Mouse (Mus musculus) heart, embryonic 11.5 days (tissue): ENCODE data around the gene B3galt5. TPM values are rescaled to one million over a fixed set of nuclear protein-coding genes. Genes with fewer than 3 reads are reported as not detected.

Experiments used
- ATAC-seq: fragments of 200-750 bp; cut with Nextera tagmentation; replicated peaks from 2 replicates; pipeline ENCODE4 v1.8.0; 2017; ENCODE audit warnings: moderate library complexity; ENCODE audit not compliant: insufficient number of reproducible peaks, low FRiP score, low TSS enrichment
- H3K27ac ChIP-seq: fragments of 300-500 bp; sonication (generic); 2 replicates; pipeline ENCODE4 v1.5.1; 2014; ENCODE audit warnings: mild to moderate bottlenecking, low read depth, low read length
- H3K27me3 ChIP-seq: fragments of 300-500 bp; sonication (generic); 2 replicates; pipeline ENCODE4 v1.6.1; 2014; ENCODE audit warnings: mild to moderate bottlenecking, low read length, mixed read lengths; ENCODE audit not compliant: control insufficient read depth, insufficient read depth
- H3K36me3 ChIP-seq: fragments of 300-500 bp; sonication (generic); 2 replicates; pipeline ENCODE4 v1.6.1; 2014; ENCODE audit warnings: mild to moderate bottlenecking, low read length, moderate library complexity, mixed read lengths; ENCODE audit not compliant: control insufficient read depth, insufficient read depth
- H3K4me1 ChIP-seq: fragments of 300-500 bp; sonication (generic); 2 replicates; pipeline ENCODE4 v1.6.1; 2014; ENCODE audit warnings: low read length; ENCODE audit not compliant: control insufficient read depth, insufficient read depth
- H3K4me2 ChIP-seq: fragments of 300-500 bp; sonication (generic); 2 replicates; pipeline ENCODE4 v1.6.1; 2014; ENCODE audit warnings: mild to moderate bottlenecking, moderate library complexity
- H3K4me3 ChIP-seq: fragments of 300-500 bp; sonication (generic); 2 replicates; pipeline ENCODE4 v1.5.1; 2014; ENCODE audit warnings: low read depth, low read length
- H3K9ac ChIP-seq: fragments of 300-500 bp; sonication (generic); 2 replicates; pipeline ENCODE4 v1.6.1; 2014; ENCODE audit warnings: mild to moderate bottlenecking, low read depth, low read length, moderate library complexity
- H3K9me3 ChIP-seq: fragments of 300-500 bp; sonication (generic); replicated peaks from 2 replicates; pipeline ENCODE4 v1.6.1; 2016; ENCODE audit warnings: low read length; ENCODE audit not compliant: control insufficient read depth
- WGBS: fragments of 180-500 bp; shearing (Covaris S2); extraction: QIAGEN DNeasy Blood & Tissue Kit; methylation state at CpG from one replicate; pipeline ENCODE4 v1.1.7; 2014; ENCODE audit not compliant: insufficient replicate concordance; 5-methylcytosine and 5-hydroxymethylcytosine counted together
- polyA plus RNA-seq: library from polyadenylated mRNA; unstranded; fragments of >200 nt; fragmentation: Nextera tagmentation; extraction: Ambion mirVana; gene quantifications from 2 replicates; pipeline ENCODE4 v1.2.1, GENCODE M21; 2014

Gene B3galt5
- polyA plus RNA-seq, 1 experiment from 2014 or later = 0.03 TPM

DNA sequence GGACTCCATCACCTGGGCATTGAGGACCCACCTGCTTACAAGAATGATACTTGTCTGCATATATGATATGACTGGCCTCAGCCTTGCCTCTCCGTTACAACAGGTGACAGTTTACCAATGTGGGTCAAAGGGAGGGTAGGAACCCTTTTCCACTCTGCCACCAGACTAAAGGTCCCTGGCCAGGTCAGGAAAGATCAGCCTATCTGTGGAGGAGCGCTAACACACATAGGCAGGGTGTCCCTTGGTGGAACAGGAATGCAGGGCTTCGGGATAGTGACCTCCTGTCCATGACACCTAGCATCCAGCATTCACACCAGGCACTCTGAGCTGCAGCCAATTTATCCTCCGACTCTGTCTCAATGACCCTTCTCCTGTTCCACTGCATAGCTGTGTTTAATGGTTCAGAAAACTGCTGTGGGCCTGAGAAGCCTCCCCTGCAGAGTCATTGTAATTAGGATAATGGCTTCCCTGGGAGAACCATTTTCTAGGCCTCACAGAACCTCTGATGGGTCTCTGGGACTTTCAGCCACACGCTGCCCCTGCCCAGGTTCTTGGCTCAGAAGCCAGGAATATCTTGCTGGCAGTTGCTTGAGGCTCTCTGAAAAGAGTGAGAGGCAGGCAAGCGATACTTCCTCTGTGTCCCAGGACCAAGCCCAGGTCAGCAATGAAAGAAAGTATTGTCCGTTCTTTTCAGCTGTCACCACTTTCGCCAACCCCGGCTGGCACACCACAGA is 43.1 kb downstream of the B3galt5 start:
- WGBS = 65% methylated on average over 9 of the region's 9 CpGs
- no peak for ATAC-seq

DNA sequence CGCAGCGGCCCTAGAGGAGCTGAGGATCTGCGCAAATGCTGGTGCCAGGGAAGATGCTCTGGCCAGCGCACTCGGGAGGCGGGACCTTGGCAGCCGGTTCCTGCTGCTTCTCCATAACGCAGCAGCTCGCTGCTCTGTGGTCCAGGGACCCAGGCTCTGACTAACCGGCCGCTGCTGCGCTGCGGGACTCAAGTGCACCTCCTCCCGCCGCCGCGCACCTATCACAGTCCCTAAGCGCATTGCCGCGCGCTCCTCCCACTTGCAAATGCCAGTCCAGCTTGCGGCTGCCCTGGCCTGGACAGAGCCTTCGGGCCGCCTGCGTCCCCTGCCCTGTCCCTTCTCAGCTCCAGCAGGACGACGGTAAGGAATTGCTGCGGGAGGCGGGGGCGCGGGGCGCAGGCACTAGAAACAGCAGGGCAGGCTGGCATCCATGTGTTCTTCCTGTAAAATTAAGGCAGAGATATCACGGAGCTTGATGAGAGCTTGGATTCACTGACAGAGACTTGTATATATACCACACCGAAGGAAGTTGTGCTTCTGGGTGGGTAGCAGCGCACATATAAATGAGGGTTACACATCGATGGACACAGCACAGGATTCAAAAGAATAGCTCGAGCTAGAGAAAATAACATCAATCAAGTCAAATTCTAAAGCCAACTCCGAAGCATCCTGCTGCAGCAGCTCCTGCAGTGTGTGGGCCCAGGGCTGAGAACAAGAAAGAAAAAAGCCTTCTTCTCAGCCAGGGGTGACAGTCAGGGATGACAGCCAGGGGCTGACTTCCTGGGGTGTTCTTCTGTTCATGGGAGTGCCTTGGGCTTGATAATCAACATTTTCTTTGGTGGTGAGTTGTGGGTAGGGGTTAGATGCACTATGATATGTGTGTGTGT is 45.4 kb downstream of the B3galt5 start:
- no peak overlapping the region for H3K27ac ChIP-seq
- no peaks in the 10 kb centered on the region for H3K36me3 ChIP-seq
- ATAC-seq = no peak; the same call in 1 of the 2 replicates
- peak overlapping the region; percentile 35 for H3K9ac ChIP-seq
- WGBS = 3% methylated on average over 38 of the region's 38 CpGs
- no peaks in the 10 kb centered on the region for H3K9me3 ChIP-seq
- peak overlapping the region; percentile 77 for H3K4me2 ChIP-seq
- peak overlapping the region; percentile 37 for H3K4me3 ChIP-seq
- H3K27me3 ChIP-seq = peaks cover 38% of the 10 kb centered on the region
- no peaks in the 10 kb centered on the region; the same call in 1 of the 2 replicates for H3K4me1 ChIP-seq

More for the DNA sequence above, 43.1 kb downstream of the B3galt5 start:
- Histone ChIP-seq H3K4me1 (no peaks in the 10 kb centered on the region; the same call in 1 of the 2 replicates), H3K9me3 (no peaks in the 10 kb centered on the region), H3K27ac (no peak overlapping the region), H3K4me2 (no peak overlapping the region), H3K27me3 (peaks cover 38% of the 10 kb centered on the region), H3K4me3 (no peak overlapping the region), H3K9ac (no peak overlapping the region), H3K36me3 (no peaks in the 10 kb centered on the region)

DNA sequence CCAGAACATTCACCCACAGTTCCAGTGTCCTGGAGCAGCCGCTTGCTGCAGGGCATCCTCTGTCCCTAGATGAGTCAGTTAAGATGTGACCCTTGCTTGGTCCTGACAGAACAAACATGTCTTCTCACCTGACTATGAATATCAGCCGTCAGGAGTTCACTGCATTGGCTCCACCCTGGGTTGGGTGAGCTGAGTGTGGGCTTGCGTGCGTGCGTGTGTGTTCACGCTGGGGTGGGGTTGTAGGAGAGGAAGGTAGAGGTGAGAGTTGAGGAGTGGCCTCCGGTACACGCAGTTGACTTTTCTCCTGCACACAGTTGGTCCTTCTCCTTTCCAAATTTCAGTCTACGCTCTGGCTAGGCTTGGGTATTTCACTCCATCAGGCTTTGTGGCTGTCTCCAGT is 47.0 kb downstream of the B3galt5 start:
- WGBS = 88% methylated on average over 9 of the region's 9 CpGs
- H3K27me3 ChIP-seq = peaks cover 38% of the 10 kb centered on the region
- ATAC-seq = no peak
- no peaks in the 10 kb centered on the region for H3K36me3 ChIP-seq
- no peak overlapping the region for H3K9ac ChIP-seq
- H3K4me2 ChIP-seq = no peak overlapping the region
- H3K27ac ChIP-seq = no peak overlapping the region
- no peaks in the 10 kb centered on the region; the same call in 1 of the 2 replicates for H3K4me1 ChIP-seq
- no peaks in the 10 kb centered on the region for H3K9me3 ChIP-seq
- no peak overlapping the region for H3K4me3 ChIP-seq

DNA sequence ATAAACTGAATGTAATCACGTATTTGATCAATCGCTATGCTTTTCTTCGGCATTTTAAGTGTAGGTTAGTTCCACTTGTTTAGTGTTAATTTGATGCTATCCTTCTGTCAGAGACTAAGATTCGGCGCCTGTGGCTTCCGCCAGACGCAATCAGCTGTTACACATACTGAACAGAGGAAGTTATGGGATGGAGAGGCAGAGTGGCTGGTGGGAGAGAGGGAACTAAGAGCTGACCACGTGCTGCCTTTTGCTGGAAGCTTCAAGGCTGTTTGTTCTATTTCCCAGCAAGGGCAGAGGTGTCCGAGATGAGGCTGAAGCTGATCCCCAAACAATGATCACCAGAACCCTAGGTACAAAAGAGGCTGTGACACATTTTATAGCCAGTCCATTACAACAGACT is 56.3 kb downstream of the B3galt5 start:
- Histone ChIP-seq H3K4me2 (no peak overlapping the region), H3K27me3 (no peaks in the 10 kb centered on the region), H3K4me1 (no peaks in the 10 kb centered on the region), H3K9me3 (no peaks in the 10 kb centered on the region), H3K27ac (no peak overlapping the region), H3K4me3 (no peak overlapping the region), H3K36me3 (no peaks in the 10 kb centered on the region), H3K9ac (no peak overlapping the region)
- ATAC-seq = no peak
- WGBS = 76% methylated on average over 9 of the region's 9 CpGs

DNA sequence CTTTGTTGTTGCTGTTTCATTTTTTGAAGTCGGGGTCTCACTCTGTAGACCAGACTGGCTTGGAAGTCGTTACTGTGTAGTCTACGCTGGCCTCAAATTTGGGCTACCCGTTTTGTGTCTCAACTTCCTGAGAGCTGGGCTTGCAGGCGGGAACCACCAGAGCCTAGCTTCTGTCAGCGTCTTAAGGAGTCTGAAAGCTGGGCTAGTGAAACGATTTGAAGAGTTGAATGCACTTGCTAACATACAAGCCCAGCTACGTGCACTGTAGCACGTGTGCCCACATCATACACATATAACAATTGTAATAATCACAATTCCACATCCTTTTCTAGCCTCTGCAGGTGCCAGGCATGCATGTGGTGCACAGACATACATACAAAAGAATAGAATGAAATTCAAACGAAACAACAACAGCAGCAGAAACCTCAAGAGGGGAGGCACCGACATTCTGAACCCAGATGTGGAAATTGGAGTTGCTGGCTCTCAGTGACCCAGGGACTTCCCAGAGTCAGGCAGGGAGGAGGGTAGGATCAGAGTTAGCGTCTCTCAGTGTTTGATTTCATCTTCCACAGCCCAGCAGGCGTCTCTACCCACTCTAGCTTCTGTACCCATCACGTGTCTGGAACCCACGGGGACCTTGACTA is 57.1 kb downstream of the B3galt5 start:
- no peak for ATAC-seq
- no peaks in the 10 kb centered on the region for H3K4me1 ChIP-seq
- WGBS = 63% methylated on average over 15 of the region's 15 CpGs
- H3K4me2 ChIP-seq = no peak overlapping the region
- H3K27ac ChIP-seq = no peak overlapping the region
- no peaks in the 10 kb centered on the region for H3K36me3 ChIP-seq
- H3K9me3 ChIP-seq = no peaks in the 10 kb centered on the region
- no peaks in the 10 kb centered on the region for H3K27me3 ChIP-seq
- no peak overlapping the region for H3K9ac ChIP-seq
- no peak overlapping the region for H3K4me3 ChIP-seq

DNA sequence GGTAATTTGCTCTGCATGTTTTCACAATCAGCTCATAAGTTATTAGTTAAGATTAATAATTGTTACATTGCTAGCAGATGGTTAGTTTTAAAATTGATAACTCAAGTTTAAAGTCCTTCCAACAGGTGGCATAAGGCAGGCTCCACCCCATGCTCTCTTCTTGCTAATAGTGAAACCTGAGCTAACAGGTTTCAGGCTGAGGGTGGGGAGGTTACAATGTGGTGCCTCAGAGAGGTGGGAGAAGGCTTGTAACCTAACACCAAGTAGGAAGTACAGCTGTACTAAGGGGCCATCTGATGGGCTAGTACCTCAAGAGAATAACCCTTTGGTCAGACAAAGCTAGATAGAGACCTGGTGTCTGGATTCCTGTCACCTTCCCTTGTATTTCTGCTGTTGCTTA is 62.5 kb downstream of the B3galt5 start:
- H3K4me2 ChIP-seq = no peak overlapping the region
- H3K27ac ChIP-seq = no peak overlapping the region
- no peak overlapping the region for H3K4me3 ChIP-seq
- H3K36me3 ChIP-seq = no peaks in the 10 kb centered on the region
- H3K9ac ChIP-seq = no peak overlapping the region
- no peaks in the 10 kb centered on the region for H3K27me3 ChIP-seq
- H3K4me1 ChIP-seq = no peaks in the 10 kb centered on the region
- H3K9me3 ChIP-seq = no peaks in the 10 kb centered on the region
- no peak for ATAC-seq

DNA sequence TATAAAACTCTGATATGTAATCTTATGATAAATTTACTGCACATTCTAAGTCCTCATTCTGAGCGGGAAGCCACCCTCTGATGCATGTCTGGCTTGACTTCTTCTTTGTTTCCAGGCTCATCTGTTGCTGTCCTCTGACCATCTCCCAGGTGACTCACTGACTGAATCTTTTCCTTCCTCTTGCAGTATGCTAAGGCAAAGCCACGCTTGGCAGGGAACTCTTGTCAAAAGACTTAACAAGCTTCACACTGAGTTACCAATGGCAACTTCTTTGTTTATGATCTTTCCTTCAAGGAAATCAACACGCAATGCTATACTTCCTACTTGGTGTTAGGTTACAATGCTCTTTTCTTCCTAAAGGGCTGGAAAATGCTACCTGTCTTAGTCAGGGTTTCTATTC is 63.0 kb downstream of the B3galt5 start:
- Histone ChIP-seq H3K9me3 (no peaks in the 10 kb centered on the region), H3K27me3 (no peaks in the 10 kb centered on the region), H3K4me1 (no peaks in the 10 kb centered on the region), H3K36me3 (no peaks in the 10 kb centered on the region), H3K27ac (no peak overlapping the region), H3K4me2 (no peak overlapping the region), H3K9ac (no peak overlapping the region), H3K4me3 (no peak overlapping the region)
- no peak for ATAC-seq
- WGBS = 71% methylated on average over 3 of the region's 3 CpGs

DNA sequence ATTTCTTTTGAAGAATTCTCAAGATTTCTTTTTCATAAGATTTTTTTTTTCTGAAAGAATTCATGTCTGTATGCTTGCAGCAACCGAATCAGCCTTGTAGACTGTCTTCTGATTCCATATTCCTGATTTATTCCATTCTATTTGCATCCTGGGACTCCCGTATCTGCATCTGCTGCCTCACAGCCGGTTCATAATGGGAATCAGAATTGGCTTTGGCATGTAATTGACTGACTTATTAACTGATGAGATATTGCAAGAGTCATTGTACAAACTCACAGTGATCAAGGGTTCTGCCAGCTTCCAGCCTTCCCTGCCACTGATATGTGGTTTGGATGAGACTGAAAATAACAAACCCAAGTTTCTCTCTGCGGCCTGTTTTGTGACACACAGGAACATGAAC is 67.8 kb downstream of the B3galt5 start:
- no peaks in the 10 kb centered on the region for H3K9me3 ChIP-seq
- WGBS = 78% methylated on average over 4 of the region's 4 CpGs
- no peak overlapping the region for H3K4me3 ChIP-seq
- ATAC-seq = no peak
- no peaks in the 10 kb centered on the region for H3K27me3 ChIP-seq
- no peaks in the 10 kb centered on the region for H3K4me1 ChIP-seq
- H3K4me2 ChIP-seq = no peak overlapping the region
- no peaks in the 10 kb centered on the region for H3K36me3 ChIP-seq
- no peak overlapping the region for H3K27ac ChIP-seq
- no peak overlapping the region for H3K9ac ChIP-seq
